Mouse (Mus musculus) adrenal gland, postnatal 10 days (tissue): Measurements from ENCODE around the gene Smad1. TPM values are rescaled to one million over a fixed set of nuclear protein-coding genes. Genes with fewer than 3 reads are reported as not detected.

Source experiments
- DNase-seq: peaks from one replicate; pipeline ENCODE4 v3.0.0; 2021; ENCODE audit warnings: mixed read lengths
- total RNA-seq, 2 experiments: library from RNA; stranded (reverse); gene quantifications; 2 replicates each; pipeline ENCODE4 v1.2.3; 2021

Gene Smad1
- total RNA-seq, 2 experiments from 2014 or later = 34.9 to 36.8 TPM

GRCm38 (mm10) chr8:79384276-79385271 is 14.7 kb downstream of the Smad1 start:
- DNase-seq = no peak

GRCm38 (mm10) chr8:79382857-79383262 is 16.5 kb downstream of the Smad1 start:
- DNase-seq = no peak

GRCm38 (mm10) chr8:79381771-79382170 is 17.5 kb downstream of the Smad1 start:
- no peak for DNase-seq

GRCm38 (mm10) chr8:79380386-79380785 is 18.9 kb downstream of the Smad1 start:
- DNase-seq = no peak

GRCm38 (mm10) chr8:79379971-79380370 is 19.3 kb downstream of the Smad1 start:
- no peak for DNase-seq

- no peak for DNase-seq
These were observed 22.7 kb downstream of the Smad1 start for GRCm38 (mm10) chr8:79376648-79377047.

- DNase-seq = no peak
These were observed 23.6 kb downstream of the Smad1 start for GRCm38 (mm10) chr8:79375775-79376123.

GRCm38 (mm10) chr8:79375074-79375774 is 24.1 kb downstream of the Smad1 start:
- DNase-seq = no peak

GRCm38 (mm10) chr8:79374410-79374809 is 24.9 kb downstream of the Smad1 start:
- no peak for DNase-seq

GRCm38 (mm10) chr8:79373563-79373962 is 25.8 kb downstream of the Smad1 start:
- DNase-seq = no peak

GRCm38 (mm10) chr8:79372960-79373359 is 26.4 kb downstream of the Smad1 start:
- DNase-seq = no peak

GRCm38 (mm10) chr8:79372521-79372920 is 26.8 kb downstream of the Smad1 start:
- no peak for DNase-seq

GRCm38 (mm10) chr8:79372084-79372483 is 27.2 kb downstream of the Smad1 start:
- DNase-seq = no peak

GRCm38 (mm10) chr8:79370646-79371290 is 28.6 kb downstream of the Smad1 start:
- no peak for DNase-seq

GRCm38 (mm10) chr8:79369163-79369562 is 30.2 kb downstream of the Smad1 start:
- DNase-seq = no peak

GRCm38 (mm10) chr8:79367959-79368358 is 31.4 kb downstream of the Smad1 start:
- no peak for DNase-seq

GRCm38 (mm10) chr8:79367350-79367749 is 32.0 kb downstream of the Smad1 start:
- DNase-seq = no peak

GRCm38 (mm10) chr8:79366227-79366626 is 33.1 kb downstream of the Smad1 start:
- DNase-seq = no peak

- DNase-seq = no peak
These were observed 33.6 kb downstream of the Smad1 start for GRCm38 (mm10) chr8:79365707-79366106.

- DNase-seq = no peak
These were observed 34.5 kb downstream of the Smad1 start for GRCm38 (mm10) chr8:79364806-79365205.

GRCm38 (mm10) chr8:79362430-79362829 is 36.9 kb downstream of the Smad1 start:
- no peak for DNase-seq

- no peak for DNase-seq
These were observed 38.4 kb downstream of the Smad1 start for GRCm38 (mm10) chr8:79360774-79361527.
